Mouse (Mus musculus) layer of hippocampus, adult 9-10 months (tissue): ENCODE measurements around the gene 4933402N22Rik.
"Not testable (repeated sequence)": the region's sequence is repeated elsewhere in the genome, so short reads cannot be mapped to it uniquely, and the experiment has no call there.

ENCODE experiments used
- DNase-seq: peaks from one replicate; pipeline ENCODE4 v3.0.0; 2022; ENCODE audit warnings: low spot score

Gene 4933402N22Rik

GRCm38 (mm10) chr5:11917743-11918142 is at the start of gene 4933402N22Rik:
TSS of gene 4933402N22Rik (plus strand) at chr5:11918043.
- DNase-seq = not testable (repeated sequence)

DNA sequence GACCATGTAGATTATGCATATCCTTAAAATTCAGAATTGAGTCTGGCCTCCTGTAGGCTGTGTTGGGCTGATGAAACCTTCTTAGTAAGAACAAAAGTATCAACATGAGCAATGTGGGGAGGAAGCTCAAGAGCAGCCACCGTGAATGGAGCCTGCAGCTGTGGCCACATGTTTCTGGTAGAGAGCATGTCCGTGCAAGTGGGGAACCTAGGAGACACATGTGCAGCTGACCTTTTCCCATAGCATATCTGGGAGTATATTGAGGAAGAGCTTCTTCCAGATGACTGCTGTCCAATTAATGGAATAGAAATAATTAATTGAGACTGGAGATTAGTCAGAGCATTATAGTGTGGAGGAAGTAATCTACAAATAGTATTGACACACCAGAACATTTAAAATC is 5.9 kb downstream of the 4933402N22Rik start:
- DNase-seq = not testable (repeated sequence)
